Mouse (Mus musculus) cerebellum, adult (tissue): ENCODE data around the gene Bcor.

ENCODE experiments used
- ATAC-seq: cut with Nextera tagmentation; 2 replicates; pipeline ENCODE4 v1.9.2; 2017; ENCODE audit warnings: mild to moderate bottlenecking, moderate library complexity, mixed read lengths; ENCODE audit not compliant: insufficient number of reproducible peaks, low FRiP score, low TSS enrichment

Bcor gene

GRCm38 (mm10) chrX:12151996-12152904 lies 7.9 kb downstream of the Bcor start:
- ATAC-seq, result no peak

- ATAC-seq, result no peak
Observed at GRCm38 (mm10) chrX:12151269-12151995, 8.7 kb downstream of the Bcor start.

- ATAC-seq, result no peak
Observed at GRCm38 (mm10) chrX:12150425-12150824, 9.7 kb downstream of the Bcor start.

- ATAC-seq, result no peak
Observed at GRCm38 (mm10) chrX:12146263-12146662, 13.9 kb downstream of the Bcor start.

GRCm38 (mm10) chrX:12142832-12143231 lies 17.3 kb downstream of the Bcor start:
- ATAC-seq, result no peak

- ATAC-seq, result no peak
Observed at GRCm38 (mm10) chrX:12140086-12140740, 19.9 kb downstream of the Bcor start.

- ATAC-seq, result no peak
Observed at GRCm38 (mm10) chrX:12138266-12138665, 21.9 kb downstream of the Bcor start.

- no peak for ATAC-seq
Observed at GRCm38 (mm10) chrX:12137121-12137521, 23.0 kb downstream of the Bcor start.

- no peak for ATAC-seq
Observed at GRCm38 (mm10) chrX:12136261-12137101, 23.7 kb downstream of the Bcor start.

GRCm38 (mm10) chrX:12135121-12136111 lies 24.7 kb downstream of the Bcor start:
- ATAC-seq, result 0 out of 2 replicates have a peak, but pooled peaks have one; percentile 15

- no peak for ATAC-seq
Observed at GRCm38 (mm10) chrX:12134541-12134940, 25.6 kb downstream of the Bcor start.

GRCm38 (mm10) chrX:12133836-12134431 lies 26.2 kb downstream of the Bcor start:
- no peak for ATAC-seq

GRCm38 (mm10) chrX:12133178-12133835 lies 26.8 kb downstream of the Bcor start:
- ATAC-seq, result no peak

- ATAC-seq, result no peak
Observed at GRCm38 (mm10) chrX:12132541-12133177, 27.5 kb downstream of the Bcor start.

- ATAC-seq, result no peak
Observed at GRCm38 (mm10) chrX:12129828-12130809, 30.0 kb downstream of the Bcor start.

GRCm38 (mm10) chrX:12129230-12129629 lies 30.9 kb downstream of the Bcor start:
- no peak for ATAC-seq
